Mouse (Mus musculus): ENCODE measurements around the gene Wars2. TPM values are rescaled to one million over a fixed set of nuclear protein-coding genes. Genes with fewer than 3 reads are reported as not detected.

The Wars2 gene
- polyA plus RNA-seq, 1 experiment, result 0.04 TPM

GRCm38 (mm10) chr3:99266752-99267303, 126.0 kb downstream of the Wars2 start:
- H3K27me3 ChIP-seq (ENCODE audit: control insufficient read depth), result peaks cover 26% of the 10 kb centered on the region
- H3K36me3 ChIP-seq (ENCODE audit: control insufficient read depth), result no peaks in the 10 kb centered on the region
- no peaks in the 10 kb centered on the region for H3K9me3 ChIP-seq (ENCODE audit: control insufficient read depth, low read length)
- H3K4me3 ChIP-seq (replicated peaks), result no peak overlapping the region
- no peaks in the 10 kb centered on the region for H3K4me1 ChIP-seq (ENCODE audit: control insufficient read depth)
- no peak for TF ChIP-seq GATA1 (IDR thresholded peaks at IDR 0.05; ENCODE audit: low read length)

- Histone ChIP-seq H3K4me3 (replicated peaks) (no peak overlapping the region), H3K9me3 (ENCODE audit: control insufficient read depth, low read length) (no peaks in the 10 kb centered on the region; the same call in 1 of the 2 replicates), H3K36me3 (ENCODE audit: control insufficient read depth) (no peaks in the 10 kb centered on the region), H3K27me3 (ENCODE audit: control insufficient read depth) (no peaks in the 10 kb centered on the region), H3K4me1 (ENCODE audit: control insufficient read depth) (no peaks in the 10 kb centered on the region)
- no peak for TF ChIP-seq GATA1 (IDR thresholded peaks at IDR 0.05; ENCODE audit: low read length)
- no peak for TF ChIP-seq TAL1 (IDR thresholded peaks at IDR 0.05; ENCODE audit: low read length)
These were observed 137.2 kb downstream of the Wars2 start for GRCm38 (mm10) chr3:99277973-99278580.

GRCm38 (mm10) chr3:99279718-99280117, 138.8 kb downstream of the Wars2 start:
- H3K9me3 ChIP-seq (ENCODE audit: control insufficient read depth, low read length), result no peaks in the 10 kb centered on the region; the same call in 1 of the 2 replicates
- TF ChIP-seq GATA1 (IDR thresholded peaks at IDR 0.05; ENCODE audit: low read length), result no peak
- no peak for TF ChIP-seq TAL1 (IDR thresholded peaks at IDR 0.05; ENCODE audit: low read length)

DNA sequence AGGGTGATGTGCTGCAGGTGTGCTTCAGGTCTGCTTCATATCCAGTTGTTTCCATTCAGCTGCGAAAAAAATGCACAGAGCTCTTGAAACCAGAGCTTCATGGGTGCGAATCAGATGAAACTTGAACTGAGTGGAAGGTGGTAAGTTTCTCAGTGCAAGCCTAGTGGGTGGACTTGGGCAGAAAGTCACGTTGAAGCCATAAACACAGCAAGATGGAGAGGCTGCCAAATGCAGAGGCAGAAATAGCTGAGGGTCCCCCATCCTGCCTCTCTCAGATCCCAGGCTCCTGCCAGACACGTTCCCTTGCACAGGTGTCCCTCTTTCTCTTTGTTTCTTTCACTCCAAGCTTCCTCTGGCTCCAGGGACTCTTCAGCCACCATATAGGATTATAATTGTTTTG, 140.6 kb downstream of the Wars2 start:
- Histone ChIP-seq H3K4me3 (replicated peaks) (no peak overlapping the region), H3K36me3 (ENCODE audit: control insufficient read depth) (no peaks in the 10 kb centered on the region), H3K9me3 (ENCODE audit: control insufficient read depth, low read length) (no peaks in the 10 kb centered on the region; the same call in 1 of the 2 replicates), H3K4me1 (ENCODE audit: control insufficient read depth) (no peaks in the 10 kb centered on the region), H3K27me3 (ENCODE audit: control insufficient read depth) (no peaks in the 10 kb centered on the region)
- TF ChIP-seq TAL1 (IDR thresholded peaks at IDR 0.05; ENCODE audit: low read length) (no peak), GATA1 (IDR thresholded peaks at IDR 0.05; ENCODE audit: low read length) (no peak)

More at GRCm38 (mm10) chr3:99279718-99280117, 138.8 kb downstream of the Wars2 start:
- H3K4me3 ChIP-seq (replicated peaks), result no peak overlapping the region
- no peaks in the 10 kb centered on the region for H3K27me3 ChIP-seq (ENCODE audit: control insufficient read depth)
- H3K36me3 ChIP-seq (ENCODE audit: control insufficient read depth), result no peaks in the 10 kb centered on the region
- no peaks in the 10 kb centered on the region for H3K4me1 ChIP-seq (ENCODE audit: control insufficient read depth)

DNA sequence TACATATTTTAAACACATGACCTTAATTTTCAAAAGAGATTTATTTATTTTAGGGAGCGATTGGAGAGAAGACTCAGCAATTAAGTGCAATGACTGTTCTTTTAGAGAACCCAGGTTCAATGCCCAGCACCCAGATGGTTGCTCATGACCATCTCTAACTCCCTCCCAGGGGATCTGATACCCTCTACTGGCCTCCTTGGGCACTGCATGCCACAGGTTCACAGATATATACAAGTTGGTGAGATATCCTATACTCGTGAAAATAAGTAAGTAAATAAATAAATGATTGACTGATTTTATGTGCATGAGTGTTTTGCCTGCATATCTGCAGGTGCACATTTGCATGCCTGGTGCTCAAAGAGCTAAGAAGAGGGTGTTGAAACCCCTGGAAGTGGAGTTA, 147.4 kb downstream of the Wars2 start:
- Histone ChIP-seq H3K4me1 (ENCODE audit: control insufficient read depth) (no peaks in the 10 kb centered on the region), H3K9me3 (ENCODE audit: control insufficient read depth, low read length) (no peaks in the 10 kb centered on the region), H3K27me3 (ENCODE audit: control insufficient read depth) (no peaks in the 10 kb centered on the region), H3K4me3 (replicated peaks) (no peak overlapping the region), H3K36me3 (ENCODE audit: control insufficient read depth) (no peaks in the 10 kb centered on the region)
- TF ChIP-seq TAL1 (IDR thresholded peaks at IDR 0.05; ENCODE audit: low read length) (no peak), GATA1 (IDR thresholded peaks at IDR 0.05; ENCODE audit: low read length) (no peak)

Other genes with a start within 250 kb of the Wars2 start
- gene Hao2, start 247.8 kb upstream of the Wars2 start, polyA plus RNA-seq (2012), result not detected in 2 replicates
- not detected in 2 replicates for gene Tbx15, start 99.3 kb downstream of the Wars2 start, polyA plus RNA-seq (2012)

Measured in erythroblast, embryonic 14.5 days (primary cell).